Mouse (Mus musculus) heart, postnatal 14 days (tissue): ENCODE measurements around the gene Ociad1. TPM values are rescaled to one million over a fixed set of nuclear protein-coding genes. Genes with fewer than 3 reads are reported as not detected.

Experiments
- total RNA-seq, 2 experiments: library from RNA; stranded (reverse); gene quantifications; 2 replicates each; pipeline ENCODE4 v1.2.3; 2021

The Ociad1 gene
- total RNA-seq, 2 experiments from 2014 or later, result 239 to 245 TPM

Other genes with a start within 250 kb of the Ociad1 start
- gene Fryl, start 36.2 kb upstream of the Ociad1 start, total RNA-seq, result 10 to 100 TPM; 45.9 to 50.9 TPM
- gene Ociad2, start 48.2 kb downstream of the Ociad1 start, total RNA-seq, result 1 to 10 TPM; 6.7 to 8.6 TPM
- gene Cwh43, start 113.3 kb downstream of the Ociad1 start, total RNA-seq, result not detected
- 10 to 100 TPM; 15.1 to 17.9 TPM for gene Dcun1d4, start 188.2 kb downstream of the Ociad1 start, total RNA-seq